Mouse (Mus musculus): Measurements from ENCODE around the gene Soga3.

DNA sequence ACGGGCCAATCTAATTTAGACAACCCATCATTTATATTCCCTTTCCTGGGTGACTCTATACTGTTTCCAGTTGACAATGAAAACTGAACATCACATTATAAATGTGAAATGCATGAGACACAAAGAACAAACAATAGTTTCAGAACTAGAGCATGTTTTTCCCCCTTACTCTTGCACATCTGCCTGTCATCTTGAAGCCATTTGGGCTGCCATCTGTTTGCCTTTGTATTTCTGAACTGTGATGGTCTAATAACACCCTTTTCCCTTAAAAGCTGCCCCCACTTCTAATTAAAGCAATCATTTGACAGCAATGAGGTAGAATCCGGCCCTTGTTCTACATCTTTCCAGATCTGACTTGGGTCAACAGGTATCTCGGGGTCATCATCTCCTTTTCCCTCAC, 32.0 kb downstream of the Soga3 start:
- TF ChIP-seq TAL1 (IDR thresholded peaks at IDR 0.05; ENCODE audit: low read length) (no peak), GATA1 (IDR thresholded peaks at IDR 0.05; ENCODE audit: low read length) (no peak)
